Mouse (Mus musculus) ES-Bruce4 (cell line): Measurements from ENCODE around the gene Phf21b. TPM values are rescaled to one million over a fixed set of nuclear protein-coding genes. Genes with fewer than 3 reads are reported as not detected.
"Not testable (repeated sequence)": the region's sequence is repeated elsewhere in the genome, so short reads cannot be mapped to it uniquely, and the experiment has no call there.

ENCODE experiments used
- H3K27ac ChIP-seq: 2 replicates; pipeline ENCODE4 v1.5.1; 2012; ENCODE audit warnings: low read length, inconsistent platforms; ENCODE audit not compliant: insufficient read depth
- H3K27me3 ChIP-seq: 2 replicates; pipeline ENCODE4 v1.6.1; 2012; ENCODE audit warnings: mild to moderate bottlenecking, low read length, inconsistent platforms; ENCODE audit not compliant: control insufficient read depth, poor library complexity, insufficient read depth, severe bottlenecking
- H3K36me3 ChIP-seq: 2 replicates; pipeline ENCODE4 v1.6.1; 2012; ENCODE audit warnings: inconsistent platforms, mild to moderate bottlenecking, low read length, moderate library complexity; ENCODE audit not compliant: control insufficient read depth, poor library complexity, insufficient read depth, severe bottlenecking
- H3K4me1 ChIP-seq: one replicate; pipeline ENCODE4 v1.8.1; 2011; ENCODE audit warnings: low read length; ENCODE audit not compliant: control insufficient read depth, insufficient read depth
- H3K4me3 ChIP-seq: 2 replicates; pipeline ENCODE4 v1.5.1; 2011; ENCODE audit warnings: low read depth, mild to moderate bottlenecking, low read length
- H3K9ac ChIP-seq: 2 replicates; pipeline ENCODE4 v1.6.1; 2012; ENCODE audit warnings: low read depth, mild to moderate bottlenecking, inconsistent platforms; ENCODE audit not compliant: poor library complexity, severe bottlenecking
- H3K9me3 ChIP-seq: replicated peaks from 2 replicates; pipeline ENCODE4 v1.6.1; 2012; ENCODE audit warnings: mild to moderate bottlenecking, low read length, inconsistent platforms; ENCODE audit not compliant: control insufficient read depth, poor library complexity, insufficient read depth, severe bottlenecking
- CTCF ChIP-seq: IDR thresholded peaks from one replicate; pipeline ENCODE4 v1.8.1; 2011; ENCODE audit warnings: low read depth, low read length
- EP300 ChIP-seq: IDR thresholded peaks from 2 replicates; pipeline ENCODE4 v1.6.1; 2011; ENCODE audit warnings: low read depth, low read length; ENCODE audit not compliant: insufficient read depth
- POLR2A ChIP-seq: IDR thresholded peaks from one replicate; pipeline ENCODE4 v1.8.1; 2011; ENCODE audit warnings: low read length; ENCODE audit not compliant: insufficient read depth
- polyA plus RNA-seq: library from polyadenylated mRNA; stranded (reverse); fragments of >200 nt; gene quantifications from 2 replicates; pipeline ENCODE4 v1.2.4, GENCODE M21; 2011; ENCODE audit warnings: low read depth; ENCODE audit not compliant: missing spikeins, insufficient read depth, insufficient read length

The Phf21b gene
- 2.6 and 4.2 TPM in 2 replicates for polyA plus RNA-seq

DNA sequence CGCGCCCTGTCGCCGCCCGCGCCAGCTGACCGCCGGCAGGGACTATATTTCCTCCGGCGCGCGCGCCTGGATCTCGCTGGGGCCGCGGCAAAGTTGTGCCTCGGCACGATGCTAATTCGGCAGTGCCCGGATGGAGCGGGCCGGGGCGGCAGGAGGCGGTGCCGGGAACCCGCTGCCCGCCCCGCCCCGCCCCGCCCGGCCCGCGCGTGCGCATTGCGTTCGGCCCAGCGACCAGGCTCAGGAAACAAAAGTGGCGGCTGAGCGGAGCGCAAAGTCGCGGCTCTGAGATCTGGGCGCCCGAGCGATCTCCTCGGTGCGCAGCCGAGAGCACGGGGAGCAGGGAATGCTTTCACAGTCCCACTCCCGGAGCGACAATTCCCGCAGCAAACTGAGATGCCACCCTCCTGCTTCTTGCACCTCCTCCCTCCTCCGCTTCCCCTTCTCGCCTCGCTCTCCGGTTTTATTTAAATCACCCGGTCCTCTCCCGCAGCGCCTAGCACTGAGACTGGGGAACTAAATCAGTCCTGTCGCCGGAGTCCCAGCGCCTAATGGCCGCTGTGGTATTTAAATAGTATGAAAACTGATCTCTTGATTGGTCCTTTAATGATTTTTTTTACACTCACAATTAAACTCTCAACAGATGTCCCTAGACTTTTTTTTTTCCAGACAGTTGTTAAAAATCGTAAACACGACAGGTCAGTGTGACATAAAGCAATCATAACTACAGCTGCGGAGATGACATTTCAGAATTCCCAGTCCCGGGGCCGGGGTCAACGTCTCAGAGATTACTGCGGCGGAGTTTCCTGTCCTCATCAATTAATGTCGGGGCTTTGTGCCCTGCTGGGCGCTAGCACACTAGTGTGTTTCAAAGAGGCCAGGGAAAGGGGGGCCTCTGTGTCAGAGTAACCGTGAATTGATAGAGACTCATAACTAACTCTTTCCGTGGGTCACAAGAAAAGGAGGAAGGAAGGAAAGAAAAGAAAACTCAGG lies at the start of gene Phf21b:
Gene Phf21b, minus strand, starts transcription at position 44 of the 990 bp plus-strand sequence.
- no peaks in the 10 kb centered on the region for H3K36me3 ChIP-seq
- peak within 1 kb of the TSS; percentile 85 for H3K4me3 ChIP-seq
- no peaks in the 10 kb centered on the region for H3K9me3 ChIP-seq
- H3K27ac ChIP-seq = no peak within 1 kb of the TSS; the same call in 1 of the 2 replicates
- TF ChIP-seq CTCF (no peak), POLR2A (peak; percentile 38), EP300 (0 out of 2 replicates have a peak, but pooled peaks have one; percentile 10)
- H3K4me1 ChIP-seq = no peaks in the 10 kb centered on the region
- H3K9ac ChIP-seq = peak within 1 kb of the TSS; percentile 88
- peaks cover 6% of the 10 kb centered on the region; the same call in 1 of the 2 replicates for H3K27me3 ChIP-seq

DNA sequence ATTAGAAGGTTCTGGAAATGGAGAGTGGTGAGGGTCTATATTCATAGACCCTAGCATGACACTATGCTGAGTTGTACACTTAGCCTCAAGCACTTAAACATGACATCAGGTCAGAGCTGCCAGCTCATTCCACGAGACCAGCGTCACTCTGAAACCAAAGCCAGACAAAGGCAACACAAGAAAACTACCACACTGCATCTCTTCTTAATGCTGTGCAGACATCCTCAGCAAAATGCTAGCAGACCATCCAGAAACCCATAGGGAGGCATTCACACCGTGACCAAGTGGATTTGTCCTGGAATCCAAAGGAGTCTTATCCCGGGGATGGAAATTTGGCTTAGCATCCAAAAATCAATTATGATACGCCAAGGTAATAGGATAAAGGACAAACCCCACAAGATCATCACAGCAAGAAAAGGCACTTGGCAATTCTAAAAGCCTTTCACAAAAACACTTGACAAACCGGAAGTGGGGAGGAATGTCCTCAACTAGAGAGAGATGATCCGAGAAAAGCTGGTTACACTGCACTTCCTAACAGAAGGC lies 48.1 kb upstream of the Phf21b start:
- Histone ChIP-seq H3K9ac (no peak overlapping the region), H3K27me3 (no peaks in the 10 kb centered on the region), H3K36me3 (no peaks in the 10 kb centered on the region), H3K27ac (no peak overlapping the region), H3K9me3 (no peaks in the 10 kb centered on the region), H3K4me1 (no peaks in the 10 kb centered on the region), H3K4me3 (no peak overlapping the region)
- TF ChIP-seq CTCF = no peak
- no peak for TF ChIP-seq EP300
- no peak for TF ChIP-seq POLR2A

DNA sequence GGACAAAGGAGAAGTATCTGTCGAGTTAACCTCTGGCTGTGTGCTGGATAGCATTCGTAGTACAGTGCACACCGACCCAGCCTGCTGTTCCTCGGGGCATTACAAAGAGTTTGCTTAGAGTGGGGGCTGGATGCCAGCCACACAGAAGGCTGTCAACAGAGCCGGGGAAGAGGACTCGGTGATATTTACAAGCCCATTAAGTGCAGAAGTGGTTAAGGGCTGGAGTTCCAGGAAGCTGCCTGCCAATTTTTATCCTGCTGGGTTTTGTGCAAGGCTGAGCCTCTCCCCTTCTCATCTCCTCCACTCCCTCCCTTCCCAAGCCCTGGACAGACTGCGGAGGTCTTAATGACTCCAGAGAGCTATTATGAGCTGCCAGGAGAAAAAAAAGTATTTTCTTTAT lies 42.2 kb upstream of the Phf21b start:
- Histone ChIP-seq H3K9me3 (peaks cover 12% of the 10 kb centered on the region), H3K27me3 (no peaks in the 10 kb centered on the region), H3K27ac (no peak overlapping the region), H3K4me1 (peaks cover 2% of the 10 kb centered on the region), H3K36me3 (no peaks in the 10 kb centered on the region), H3K9ac (no peak overlapping the region), H3K4me3 (no peak overlapping the region)
- TF ChIP-seq CTCF (no peak), EP300 (no peak), POLR2A (no peak)

DNA sequence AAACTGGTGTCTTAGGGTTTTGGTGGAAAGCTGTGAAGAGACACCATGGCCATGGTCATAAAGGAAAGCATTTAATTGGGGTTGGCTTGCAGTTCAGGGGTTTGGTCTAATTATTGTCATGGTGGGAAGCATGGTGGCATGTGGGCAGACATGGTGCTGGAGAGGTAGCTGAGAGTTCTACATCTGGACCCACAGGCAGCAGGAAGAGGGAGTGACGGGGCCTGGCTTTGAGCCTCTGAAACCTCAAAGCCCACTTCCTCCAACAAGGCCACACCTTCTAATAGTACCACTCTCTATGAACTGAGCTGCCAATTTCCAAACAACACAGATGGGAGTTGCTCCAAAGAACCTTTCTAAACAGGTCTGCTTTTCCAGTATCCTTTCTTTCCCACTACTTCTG lies 40.8 kb upstream of the Phf21b start:
- H3K27me3 ChIP-seq = no peaks in the 10 kb centered on the region
- no peak for TF ChIP-seq POLR2A
- TF ChIP-seq CTCF = no peak
- no peak for TF ChIP-seq EP300
- peaks cover 12% of the 10 kb centered on the region for H3K9me3 ChIP-seq
- no peak overlapping the region for H3K4me3 ChIP-seq
- H3K36me3 ChIP-seq = no peaks in the 10 kb centered on the region
- H3K27ac ChIP-seq = no peak overlapping the region
- peaks cover 2% of the 10 kb centered on the region for H3K4me1 ChIP-seq
- no peak overlapping the region for H3K9ac ChIP-seq

DNA sequence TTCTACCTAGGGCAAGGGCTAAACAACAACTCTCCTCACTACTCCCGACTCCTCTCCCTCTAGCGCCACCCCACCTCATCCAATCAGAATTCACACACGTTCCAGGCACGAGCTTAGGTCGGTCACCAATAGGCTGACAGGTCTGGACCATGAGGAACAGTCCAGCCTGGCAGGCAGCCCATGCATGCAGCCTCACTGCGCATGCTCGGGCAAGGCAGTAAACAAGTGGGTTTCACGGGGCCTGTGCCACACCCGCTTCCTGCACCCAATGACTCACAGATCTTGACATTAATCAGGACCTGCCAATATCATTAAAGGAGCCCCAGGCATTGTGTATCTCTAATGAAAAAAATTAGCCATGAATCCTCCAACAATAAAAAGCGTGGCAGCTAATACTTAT lies 40.4 kb upstream of the Phf21b start:
- H3K9ac ChIP-seq, H3K36me3 ChIP-seq, H3K27me3 ChIP-seq, H3K27ac ChIP-seq, H3K4me1 ChIP-seq, H3K4me3 ChIP-seq: not testable (repeated sequence)
- peaks cover 12% of the 10 kb centered on the region for H3K9me3 ChIP-seq

DNA sequence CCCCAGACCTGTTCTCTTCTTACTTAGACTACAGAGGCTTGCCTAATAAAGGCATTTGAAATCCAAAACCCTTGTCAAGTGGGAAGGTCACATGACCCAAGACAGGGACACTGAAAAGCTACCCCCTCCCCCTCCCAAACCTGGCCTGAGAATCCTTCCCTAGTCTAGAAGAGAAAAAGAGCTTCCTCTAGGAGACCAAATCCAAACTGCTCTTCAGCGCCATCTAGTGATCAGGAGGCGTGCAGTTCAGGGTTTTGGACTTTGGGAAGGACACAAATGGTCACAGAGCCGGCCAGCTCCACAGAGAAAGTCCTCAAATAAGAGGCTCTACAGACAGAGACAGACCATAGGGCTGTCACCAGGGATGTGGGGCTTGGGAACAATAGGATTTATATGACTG lies 35.8 kb upstream of the Phf21b start:
- H3K9me3 ChIP-seq = peaks cover 12% of the 10 kb centered on the region
- no peaks in the 10 kb centered on the region for H3K27me3 ChIP-seq
- H3K36me3 ChIP-seq = no peaks in the 10 kb centered on the region
- peak; percentile 66 for TF ChIP-seq CTCF
- TF ChIP-seq EP300 = no peak
- TF ChIP-seq POLR2A = no peak
- H3K27ac ChIP-seq = no peak overlapping the region
- H3K4me1 ChIP-seq = peaks cover 2% of the 10 kb centered on the region
- H3K9ac ChIP-seq = no peak overlapping the region
- H3K4me3 ChIP-seq = no peak overlapping the region
